Mouse (Mus musculus) megakaryocyte-erythroid progenitor cell, adult 5 weeks (primary cell): ENCODE results near the gene Kremen1. TPM values are rescaled to one million over a fixed set of nuclear protein-coding genes. Genes with fewer than 3 reads are reported as not detected.

Experiments
- polyA plus RNA-seq: library from polyadenylated mRNA; stranded (reverse); fragments of >175 nt; gene quantifications from 2 replicates; pipeline ENCODE4 v1.2.3, GENCODE M21; 2012

The Kremen1 gene
- 7.1 and 7.7 TPM in 2 replicates for polyA plus RNA-seq

GRCm38 (mm10) chr11:5261508-5262392, at the start of gene Kremen1:
Gene Kremen1 (minus strand): TSS chr11:5261558.

GRCm38 (mm10) chr11:5151680-5152337, 109.5 kb downstream of the Kremen1 start, which contains the start of gene Emid1:
Gene Emid1 (minus strand): TSS chr11:5152257.

Other genes starting within 250 kb of the Kremen1 start
- 0.24 and 0.56 TPM in 2 replicates for gene Rasl10a, start 203.4 kb downstream of the Kremen1 start, polyA plus RNA-seq
- 10.5 and 12.6 TPM in 2 replicates for gene Gas2l1, start 196.2 kb downstream of the Kremen1 start, polyA plus RNA-seq
- 41.0 and 53.4 TPM in 2 replicates for gene Rhbdd3, start 162.6 kb downstream of the Kremen1 start, polyA plus RNA-seq
- 833 and 1,457 TPM in 2 replicates for gene Ewsr1, start 162.3 kb downstream of the Kremen1 start, polyA plus RNA-seq
- gene Emid1, start 109.3 kb downstream of the Kremen1 start, polyA plus RNA-seq = 33.4 and 48.0 TPM in 2 replicates
- 2.3 and 3.7 TPM in 2 replicates for gene Znrf3, start 183.3 kb upstream of the Kremen1 start, polyA plus RNA-seq